ENCODE assay signal across 8 mouse cellular contexts in the genomic region with DNA sequence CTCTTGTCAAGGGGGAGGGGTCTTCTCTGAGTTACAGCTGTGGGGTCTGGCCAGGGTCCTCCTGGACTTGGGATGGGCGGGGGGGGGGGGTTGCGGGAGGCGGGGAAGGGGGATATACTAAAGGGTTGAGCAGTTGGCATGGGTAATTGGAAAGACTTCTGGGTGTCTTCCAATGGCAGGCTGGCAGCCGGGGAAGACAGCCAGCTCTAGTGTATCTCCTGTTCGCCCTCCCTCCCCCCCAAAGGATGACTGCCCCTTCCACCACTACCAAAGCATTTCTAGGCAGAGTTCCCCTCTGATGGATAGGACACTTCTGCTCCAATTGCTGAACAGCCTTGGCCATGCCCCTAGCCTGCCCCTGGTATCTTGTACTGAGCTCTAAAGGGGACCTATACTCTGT. TPM values are rescaled to one million over a fixed set of nuclear protein-coding genes. Genes with fewer than 3 reads are reported as not detected.
DNase-seq lines count a peak whose midpoint lies in the region; ATAC-seq and TF ChIP-seq lines count a peak whose summit lies in the region.

No protein-coding gene starts in this region.

- DNase-seq in left cerebral cortex, postnatal 4 days = peak; percentile 84
- no peak for DNase-seq in left cerebral cortex, adult 11 months (ENCODE audit: low spot score)
- DNase-seq in gastrocnemius, adult 8-10 months (ENCODE audit: low spot score in 2 of 2) = peak; percentile 49 to 56
- DNase-seq in embryo, embryonic 10 days (ENCODE audit: low spot score) = no peak
- DNase-seq in urinary bladder, postnatal 14 days (ENCODE audit: low spot score) = no peak
- no peak for DNase-seq in urinary bladder, postnatal 4 days (ENCODE audit: low spot score in 2 of 2)

- intact Hi-C loops in left cerebral cortex, postnatal 4 days (cut with DNase I) = no loop called here

- H3K4me3 ChIP-seq in intestine, postnatal 0 days (ENCODE audit: low read depth, low read length) = peak overlapping the region; percentile 73
- peak overlapping the region; percentile 47; the same call in 1 of the 2 replicates for H3K4me3 ChIP-seq in neural tube, embryonic 14.5 days (ENCODE audit: low read depth, low read length)

- H3K9ac ChIP-seq in intestine, postnatal 0 days (ENCODE audit: low read depth, low read length) = no peak overlapping the region
- no peak overlapping the region for H3K9ac ChIP-seq in neural tube, embryonic 14.5 days (replicated peaks; ENCODE audit: low read depth, low read length)

- peak overlapping the region; percentile 93 for H3K4me2 ChIP-seq in intestine, postnatal 0 days (replicated peaks; ENCODE audit: low read depth)
- H3K4me2 ChIP-seq in neural tube, embryonic 14.5 days (ENCODE audit: low read depth, low read length) = peak overlapping the region; percentile 89; the same call in 1 of the 2 replicates

- peaks cover 6% of the 10 kb centered on the region; the same call in 1 of the 2 replicates for H3K36me3 ChIP-seq in intestine, postnatal 0 days (ENCODE audit: control insufficient read depth, insufficient read depth)
- H3K36me3 ChIP-seq in neural tube, embryonic 14.5 days (ENCODE audit: control insufficient read depth, insufficient read depth, low read length) = no peaks in the 10 kb centered on the region

- H3K27ac ChIP-seq in intestine, postnatal 0 days (ENCODE audit: low read depth, low read length) = no peak overlapping the region
- no peak overlapping the region for H3K27ac ChIP-seq in neural tube, embryonic 14.5 days (ENCODE audit: low read depth, low read length)

- 50% methylated on average over 5 of the region's 5 CpGs for WGBS in intestine, postnatal 0 days
- 61% methylated on average over 2 of the region's 5 CpGs for whole genome bisulfite sequencing in neural tube, embryonic 14.5 days

- no peaks in the 10 kb centered on the region for H3K27me3 ChIP-seq in intestine, postnatal 0 days (replicated peaks; ENCODE audit: control insufficient read depth, insufficient read depth, low read length)
- H3K27me3 ChIP-seq in neural tube, embryonic 14.5 days (ENCODE audit: control insufficient read depth, insufficient read depth, low read length) = peaks cover 4% of the 10 kb centered on the region; the same call in 1 of the 2 replicates

- H3K9me3 ChIP-seq in intestine, postnatal 0 days (ENCODE audit: control insufficient read depth) = no peaks in the 10 kb centered on the region
- H3K9me3 ChIP-seq in neural tube, embryonic 14.5 days (ENCODE audit: control insufficient read depth, low read length) = no peaks in the 10 kb centered on the region

- no peak for TF ChIP-seq CTCF in intestine, postnatal 0 days (IDR thresholded peaks at IDR 0.05; ENCODE audit: low read depth)

- ATAC-seq in intestine, postnatal 0 days = no peak
- ATAC-seq in neural tube, embryonic 14.5 days (ENCODE audit: low read depth) = no peak

- H3K4me1 ChIP-seq in intestine, postnatal 0 days (replicated peaks; ENCODE audit: control insufficient read depth, insufficient read depth, low read length) = peaks cover 6% of the 10 kb centered on the region; the same call in 1 of the 2 replicates
- H3K4me1 ChIP-seq in neural tube, embryonic 14.5 days (ENCODE audit: control insufficient read depth, insufficient read depth, low read length) = peaks cover 14% of the 10 kb centered on the region

RNA-seq across cellular contexts. Expression of a gene that starts 1.4 kb away (rescaled TPM):
- 1 to 10 TPM; 4.3 to 4.9 TPM for total RNA-seq in left cerebral cortex, postnatal 4 days (2021)
- 100 to 1,000 TPM; 240 to 437 (median 328) TPM for total RNA-seq in gastrocnemius, adult 8-10 months (2022)
- polyA plus RNA-seq in intestine, postnatal 0 days (2015; fragmentation: Nextera tagmentation; extraction: Ambion mirVana) = 3.8 TPM in 2 replicates
- polyA plus RNA-seq in neural tube, embryonic 14.5 days (2014; fragmentation: Nextera tagmentation; extraction: Ambion mirVana) = 0.60 and 1.5 TPM in 2 replicates

RNA-seq across cellular contexts. Expression of a gene that starts 8.5 kb away (rescaled TPM):
- total RNA-seq in left cerebral cortex, postnatal 4 days (2021) = 10 to 100 TPM; 16.5 to 20.2 TPM
- total RNA-seq in gastrocnemius, adult 8-10 months (2022) = 10 to 100 TPM; 14.0 to 20.8 (median 18.7) TPM
- polyA plus RNA-seq in intestine, postnatal 0 days (2015; fragmentation: Nextera tagmentation; extraction: Ambion mirVana) = 29.6 and 32.3 TPM in 2 replicates
- polyA plus RNA-seq in neural tube, embryonic 14.5 days (2014; fragmentation: Nextera tagmentation; extraction: Ambion mirVana) = 33.9 and 39.2 TPM in 2 replicates

RNA-seq across cellular contexts. Expression of a gene that starts 12.7 kb away (rescaled TPM):
- total RNA-seq in left cerebral cortex, postnatal 4 days (2021) = 10 to 100 TPM; 45.9 to 47.3 TPM
- total RNA-seq in gastrocnemius, adult 8-10 months (2022) = 10 to 100 TPM in 2 of 4 experiments, 1 to 10 TPM in 2; 9.5 to 12.8 (median 10.2) TPM
- 45.3 and 45.7 TPM in 2 replicates for polyA plus RNA-seq in intestine, postnatal 0 days (2015; fragmentation: Nextera tagmentation; extraction: Ambion mirVana)
- polyA plus RNA-seq in neural tube, embryonic 14.5 days (2014; fragmentation: Nextera tagmentation; extraction: Ambion mirVana) = 89.9 and 93.2 TPM in 2 replicates

RNA-seq across cellular contexts. Expression of a gene that starts 39.7 kb away (rescaled TPM):
- total RNA-seq in left cerebral cortex, postnatal 4 days (2021) = 10 to 100 TPM; 30.4 to 33.6 TPM
- total RNA-seq in gastrocnemius, adult 8-10 months (2022) = 10 to 100 TPM in 1 of 4 experiments, 1 to 10 TPM in 3; 6.0 to 10.8 (median 6.3) TPM
- 22.4 and 23.0 TPM in 2 replicates for polyA plus RNA-seq in intestine, postnatal 0 days (2015; fragmentation: Nextera tagmentation; extraction: Ambion mirVana)
- 22.5 and 25.2 TPM in 2 replicates for polyA plus RNA-seq in neural tube, embryonic 14.5 days (2014; fragmentation: Nextera tagmentation; extraction: Ambion mirVana)

RNA-seq across cellular contexts. Expression of a gene that starts 45.3 kb away (rescaled TPM):
- total RNA-seq in left cerebral cortex, postnatal 4 days (2021) = 10 to 100 TPM; 42.4 to 52.0 TPM
- under 1 TPM; 0.19 to 0.34 (median 0.28) TPM for total RNA-seq in gastrocnemius, adult 8-10 months (2022)
- polyA plus RNA-seq in intestine, postnatal 0 days (2015; fragmentation: Nextera tagmentation; extraction: Ambion mirVana) = 0.08 TPM in 1 of 2 replicates, not detected in the other
- polyA plus RNA-seq in neural tube, embryonic 14.5 days (2014; fragmentation: Nextera tagmentation; extraction: Ambion mirVana) = 6.7 and 7.8 TPM in 2 replicates

Comparison
In these comparisons a context has a peak if more than half of its experiments do, and no peak if none do; other contexts are left out.
1. DNase-seq: peak in left cerebral cortex, postnatal 4 days (single experiment) and gastrocnemius, adult 8-10 months (2 of 2); none in left cerebral cortex, adult 11 months (single experiment), embryo, embryonic 10 days (single experiment), urinary bladder, postnatal 14 days (single experiment) and urinary bladder, postnatal 4 days (0 of 2).
2. RNA of a gene that starts 1.4 kb away (total RNA-seq): 240 to 437 TPM in gastrocnemius, adult 8-10 months; 4.3 to 4.9 TPM in left cerebral cortex, postnatal 4 days; every median in the first group is over 10 times any median in the second.